Mouse (Mus musculus) brain, embryonic 18.5 days (tissue): Measurements from ENCODE around the gene Scaf4.

Experiments used
- DNase-seq: peaks from one replicate; pipeline ENCODE4 v3.0.0-alpha.2; 2012; ENCODE audit warnings: low read depth, low spot score

Scaf4 gene

GRCm38 (mm10) chr16:90283905-90284891 lies at the start of gene Scaf4:
Scaf4 (minus strand) TSS chr16:90284503.
- peak; percentile 86 for DNase-seq

- DNase-seq: no peak
These were observed 48.2 kb upstream of the Scaf4 start for GRCm38 (mm10) chr16:90332553-90332952.

- no peak for DNase-seq
These were observed 46.7 kb upstream of the Scaf4 start for GRCm38 (mm10) chr16:90330979-90331378.

GRCm38 (mm10) chr16:90329511-90329910 lies 45.2 kb upstream of the Scaf4 start:
- no peak for DNase-seq

GRCm38 (mm10) chr16:90322850-90323528 lies 38.7 kb upstream of the Scaf4 start:
- DNase-seq: peak; percentile 51

- no peak for DNase-seq
These were observed 35.0 kb upstream of the Scaf4 start for GRCm38 (mm10) chr16:90319321-90319720.

- no peak for DNase-seq
These were observed 34.1 kb upstream of the Scaf4 start for GRCm38 (mm10) chr16:90318372-90318926.

GRCm38 (mm10) chr16:90317777-90318176 lies 33.5 kb upstream of the Scaf4 start:
- no peak for DNase-seq

GRCm38 (mm10) chr16:90315881-90316280 lies 31.6 kb upstream of the Scaf4 start:
- DNase-seq: no peak

- peak; percentile 42 for DNase-seq
These were observed 28.3 kb upstream of the Scaf4 start for GRCm38 (mm10) chr16:90312449-90313082.

GRCm38 (mm10) chr16:90310488-90311135 lies 26.3 kb upstream of the Scaf4 start:
- no peak for DNase-seq

GRCm38 (mm10) chr16:90309784-90310183 lies 25.5 kb upstream of the Scaf4 start:
- no peak for DNase-seq

- no peak for DNase-seq
These were observed 19.6 kb upstream of the Scaf4 start for GRCm38 (mm10) chr16:90303988-90304299.

- no peak for DNase-seq
These were observed 19.1 kb upstream of the Scaf4 start for GRCm38 (mm10) chr16:90303286-90303987.

GRCm38 (mm10) chr16:90301706-90302105 lies 17.4 kb upstream of the Scaf4 start:
- DNase-seq: no peak

GRCm38 (mm10) chr16:90300896-90301295 lies 16.6 kb upstream of the Scaf4 start:
- no peak for DNase-seq

- DNase-seq: no peak
These were observed 15.3 kb upstream of the Scaf4 start for GRCm38 (mm10) chr16:90299591-90299990.

- DNase-seq: no peak
These were observed 14.4 kb upstream of the Scaf4 start for GRCm38 (mm10) chr16:90298426-90299300.

GRCm38 (mm10) chr16:90297479-90298425 lies 13.4 kb upstream of the Scaf4 start:
- DNase-seq: no peak
